Mouse (Mus musculus): ENCODE data around the gene Stxbp1. TPM values are rescaled to one million over a fixed set of nuclear protein-coding genes. Genes with fewer than 3 reads are reported as not detected.

Stxbp1 gene
- polyA plus RNA-seq, 1 experiment from 2014 or later, result 21.9 TPM

- no peak for ATAC-seq (ENCODE audit: low read depth)
Measured at GRCm38 (mm10) chr2:32818208-32818607, 28.8 kb downstream of the Stxbp1 start.

DNA sequence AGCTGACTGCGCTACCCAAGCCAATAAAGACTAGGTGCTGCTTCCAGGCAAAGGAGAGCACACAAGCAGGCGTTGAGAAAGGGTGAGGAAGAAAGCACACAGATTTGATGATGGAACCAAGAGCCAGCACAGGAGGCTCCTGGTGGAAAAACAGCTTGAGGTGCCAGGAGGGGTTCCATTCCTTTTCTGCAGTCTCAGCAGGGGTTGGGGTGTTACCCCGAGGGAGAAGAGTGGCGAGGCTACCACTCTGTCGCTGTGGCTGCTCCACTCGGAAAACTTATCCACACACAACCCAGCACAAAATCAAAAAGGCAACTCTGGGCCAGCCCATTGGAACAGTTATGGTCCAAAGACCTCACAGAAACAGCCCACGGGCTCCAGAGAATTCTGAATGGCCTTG is 29.5 kb downstream of the Stxbp1 start:
- Histone ChIP-seq H3K27me3 (ENCODE audit: control insufficient read depth, insufficient read depth, low read depth, low read length) (no peaks in the 10 kb centered on the region), H3K36me3 (ENCODE audit: control insufficient read depth, insufficient read depth, low read length) (peaks cover 2% of the 10 kb centered on the region; the same call in 1 of the 2 replicates), H3K4me2 (ENCODE audit: low read depth, low read length) (no peak overlapping the region), H3K27ac (ENCODE audit: low read length) (0 out of 2 replicates have a peak overlapping the region, but pooled peaks have one; percentile 16), H3K9ac (ENCODE audit: low read length) (no peak overlapping the region; the same call in 1 of the 2 replicates), H3K9me3 (ENCODE audit: control insufficient read depth, low read length) (no peaks in the 10 kb centered on the region), H3K4me3 (ENCODE audit: low read length) (no peak overlapping the region), H3K4me1 (replicated peaks; ENCODE audit: control insufficient read depth, insufficient read depth, low read length) (peaks cover 18% of the 10 kb centered on the region)
- no peak for ATAC-seq (ENCODE audit: low read depth)
- WGBS, result 62% methylated on average over 7 of the region's 7 CpGs

More at GRCm38 (mm10) chr2:32818208-32818607, 28.8 kb downstream of the Stxbp1 start:
- Histone ChIP-seq H3K27ac (ENCODE audit: low read length) (no peak overlapping the region), H3K27me3 (ENCODE audit: control insufficient read depth, insufficient read depth, low read depth, low read length) (no peaks in the 10 kb centered on the region), H3K36me3 (ENCODE audit: control insufficient read depth, insufficient read depth, low read length) (no peaks in the 10 kb centered on the region; the same call in 1 of the 2 replicates), H3K4me3 (ENCODE audit: low read length) (no peak overlapping the region), H3K4me2 (ENCODE audit: low read depth, low read length) (no peak overlapping the region), H3K9me3 (ENCODE audit: control insufficient read depth, low read length) (no peaks in the 10 kb centered on the region), H3K4me1 (replicated peaks; ENCODE audit: control insufficient read depth, insufficient read depth, low read length) (peaks cover 22% of the 10 kb centered on the region), H3K9ac (ENCODE audit: low read length) (no peak overlapping the region)
- 82% methylated on average over 5 of the region's 5 CpGs for WGBS

GRCm38 (mm10) chr2:32816946-32817581 is 30.0 kb downstream of the Stxbp1 start:
- Histone ChIP-seq H3K4me2 (ENCODE audit: low read depth, low read length) (peak overlapping the region; percentile 22; the same call in 1 of the 2 replicates), H3K36me3 (ENCODE audit: control insufficient read depth, insufficient read depth, low read length) (peaks cover 2% of the 10 kb centered on the region; the same call in 1 of the 2 replicates), H3K27me3 (ENCODE audit: control insufficient read depth, insufficient read depth, low read depth, low read length) (no peaks in the 10 kb centered on the region), H3K27ac (ENCODE audit: low read length) (no peak overlapping the region), H3K4me1 (replicated peaks; ENCODE audit: control insufficient read depth, insufficient read depth, low read length) (peaks cover 18% of the 10 kb centered on the region), H3K4me3 (ENCODE audit: low read length) (no peak overlapping the region), H3K9me3 (ENCODE audit: control insufficient read depth, low read length) (no peaks in the 10 kb centered on the region), H3K9ac (ENCODE audit: low read length) (no peak overlapping the region)
- ATAC-seq (ENCODE audit: low read depth), result peak; percentile 32; the same call in 1 of the 2 replicates
- 25% methylated on average over 17 of the region's 17 CpGs for WGBS

- peaks cover 2% of the 10 kb centered on the region; the same call in 1 of the 2 replicates for H3K36me3 ChIP-seq (ENCODE audit: control insufficient read depth, insufficient read depth, low read length)
Measured at GRCm38 (mm10) chr2:32816497-32816896, 30.5 kb downstream of the Stxbp1 start.

GRCm38 (mm10) chr2:32811959-32812358 is 35.1 kb downstream of the Stxbp1 start:
- peaks cover 6% of the 10 kb centered on the region for H3K4me1 ChIP-seq (replicated peaks; ENCODE audit: control insufficient read depth, insufficient read depth, low read length)
- WGBS, result 71% methylated on average over 8 of the region's 8 CpGs
- H3K27ac ChIP-seq (ENCODE audit: low read length), result no peak overlapping the region
- peaks cover 2% of the 10 kb centered on the region; the same call in 1 of the 2 replicates for H3K36me3 ChIP-seq (ENCODE audit: control insufficient read depth, insufficient read depth, low read length)
- H3K27me3 ChIP-seq (ENCODE audit: control insufficient read depth, insufficient read depth, low read depth, low read length), result no peaks in the 10 kb centered on the region
- no peak for ATAC-seq (ENCODE audit: low read depth)
- H3K9ac ChIP-seq (ENCODE audit: low read length), result no peak overlapping the region
- H3K4me3 ChIP-seq (ENCODE audit: low read length), result no peak overlapping the region
- H3K4me2 ChIP-seq (ENCODE audit: low read depth, low read length), result no peak overlapping the region
- no peaks in the 10 kb centered on the region for H3K9me3 ChIP-seq (ENCODE audit: control insufficient read depth, low read length)

More at GRCm38 (mm10) chr2:32816497-32816896, 30.5 kb downstream of the Stxbp1 start:
- Histone ChIP-seq H3K27me3 (ENCODE audit: control insufficient read depth, insufficient read depth, low read depth, low read length) (no peaks in the 10 kb centered on the region), H3K4me3 (ENCODE audit: low read length) (no peak overlapping the region), H3K9me3 (ENCODE audit: control insufficient read depth, low read length) (no peaks in the 10 kb centered on the region), H3K4me2 (ENCODE audit: low read depth, low read length) (no peak overlapping the region), H3K9ac (ENCODE audit: low read length) (no peak overlapping the region), H3K27ac (ENCODE audit: low read length) (no peak overlapping the region), H3K4me1 (replicated peaks; ENCODE audit: control insufficient read depth, insufficient read depth, low read length) (peaks cover 20% of the 10 kb centered on the region)
- 90% methylated on average over 2 of the region's 2 CpGs for WGBS
- ATAC-seq (ENCODE audit: low read depth), result no peak

DNA sequence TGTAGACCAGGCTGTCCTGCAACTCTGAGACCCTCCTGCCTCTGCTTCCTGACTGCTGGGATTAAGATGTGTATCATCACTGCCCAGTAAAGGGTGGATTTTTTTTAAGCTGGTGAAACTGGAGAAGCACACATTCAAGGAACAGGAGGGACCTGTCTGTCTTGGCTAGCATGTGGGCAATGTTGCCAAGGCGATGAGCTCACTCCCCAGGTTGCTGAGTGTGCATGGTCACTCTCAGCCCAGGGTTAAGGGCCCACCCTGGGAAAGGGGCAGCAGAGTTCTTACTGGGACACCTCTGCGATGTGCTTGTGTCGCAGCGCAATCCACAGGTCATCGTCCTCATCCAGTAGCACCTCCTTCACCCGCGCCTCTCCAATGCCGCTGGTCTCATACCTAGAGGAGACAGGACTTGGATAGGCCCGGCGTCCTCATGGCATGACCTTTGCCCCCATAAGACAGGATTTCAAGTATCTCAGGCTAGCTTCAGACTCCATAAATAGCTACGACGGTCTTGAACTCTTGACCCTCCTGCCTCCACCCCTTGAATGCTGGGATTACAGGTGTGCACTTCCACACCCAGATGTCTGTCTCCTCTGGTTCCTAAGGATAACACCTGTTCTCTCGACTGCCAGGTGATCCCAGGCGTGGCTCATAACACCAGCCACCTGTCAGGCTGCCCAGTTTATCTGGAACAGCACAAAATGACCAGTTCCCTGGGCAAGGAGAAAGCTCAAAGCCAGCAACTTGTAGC is 38.1 kb downstream of the Stxbp1 start:
- Histone ChIP-seq H3K9ac (ENCODE audit: low read length) (no peak overlapping the region), H3K9me3 (ENCODE audit: control insufficient read depth, low read length) (no peaks in the 10 kb centered on the region), H3K4me3 (ENCODE audit: low read length) (no peak overlapping the region), H3K4me2 (ENCODE audit: low read depth, low read length) (no peak overlapping the region), H3K36me3 (ENCODE audit: control insufficient read depth, insufficient read depth, low read length) (peaks cover 2% of the 10 kb centered on the region; the same call in 1 of the 2 replicates), H3K27ac (ENCODE audit: low read length) (no peak overlapping the region), H3K27me3 (ENCODE audit: control insufficient read depth, insufficient read depth, low read depth, low read length) (no peaks in the 10 kb centered on the region), H3K4me1 (replicated peaks; ENCODE audit: control insufficient read depth, insufficient read depth, low read length) (peaks cover 3% of the 10 kb centered on the region; the same call in 1 of the 2 replicates)
- no peak for ATAC-seq (ENCODE audit: low read depth)
- WGBS, result 84% methylated on average over 14 of the region's 14 CpGs

GRCm38 (mm10) chr2:32798251-32798962 is 48.6 kb downstream of the Stxbp1 start:
- H3K27me3 ChIP-seq (ENCODE audit: control insufficient read depth, insufficient read depth, low read depth, low read length), result no peaks in the 10 kb centered on the region
- H3K9ac ChIP-seq (ENCODE audit: low read length), result no peak overlapping the region
- H3K36me3 ChIP-seq (ENCODE audit: control insufficient read depth, insufficient read depth, low read length), result peaks cover 5% of the 10 kb centered on the region; the same call in 1 of the 2 replicates
- H3K9me3 ChIP-seq (ENCODE audit: control insufficient read depth, low read length), result no peaks in the 10 kb centered on the region
- no peaks in the 10 kb centered on the region for H3K4me1 ChIP-seq (replicated peaks; ENCODE audit: control insufficient read depth, insufficient read depth, low read length)
- H3K27ac ChIP-seq (ENCODE audit: low read length), result no peak overlapping the region
- ATAC-seq (ENCODE audit: low read depth), result no peak
- 46% methylated on average over 10 of the region's 10 CpGs for WGBS
- H3K4me2 ChIP-seq (ENCODE audit: low read depth, low read length), result no peak overlapping the region
- no peak overlapping the region for H3K4me3 ChIP-seq (ENCODE audit: low read length)

- H3K27me3 ChIP-seq (ENCODE audit: control insufficient read depth, insufficient read depth, low read depth, low read length), result no peaks in the 10 kb centered on the region
- H3K36me3 ChIP-seq (ENCODE audit: control insufficient read depth, insufficient read depth, low read length), result peaks cover 5% of the 10 kb centered on the region; the same call in 1 of the 2 replicates
- H3K9me3 ChIP-seq (ENCODE audit: control insufficient read depth, low read length), result no peaks in the 10 kb centered on the region
- no peak overlapping the region for H3K27ac ChIP-seq (ENCODE audit: low read length)
- H3K4me3 ChIP-seq (ENCODE audit: low read length), result no peak overlapping the region
- 86% methylated on average over 13 of the region's 13 CpGs for WGBS
- no peak overlapping the region for H3K9ac ChIP-seq (ENCODE audit: low read length)
- H3K4me2 ChIP-seq (ENCODE audit: low read depth, low read length), result no peak overlapping the region
- peaks cover 11% of the 10 kb centered on the region for H3K4me1 ChIP-seq (replicated peaks; ENCODE audit: control insufficient read depth, insufficient read depth, low read length)
- ATAC-seq (ENCODE audit: low read depth), result no peak
Measured at GRCm38 (mm10) chr2:32795748-32796418, 51.2 kb downstream of the Stxbp1 start.
